Mouse (Mus musculus): Measurements from ENCODE around the gene Ninj1. TPM values are rescaled to one million over a fixed set of nuclear protein-coding genes. Genes with fewer than 3 reads are reported as not detected.

The Ninj1 gene
- polyA plus RNA-seq, 1 experiment from 2014 or later = 26.5 TPM

- Histone ChIP-seq H3K27ac (no peak overlapping the region), H3K27me3 (peaks cover 5% of the 10 kb centered on the region; the same call in 1 of the 2 replicates), H3K36me3 (0 out of 2 replicates have a peak, but pooled peaks cover 2% of the 10 kb centered on the region), H3K9ac (no peak overlapping the region), H3K9me3 (replicated peaks) (no peaks in the 10 kb centered on the region), H3K4me2 (replicated peaks) (no peak overlapping the region), H3K4me1 (peaks cover 7% of the 10 kb centered on the region; the same call in 1 of the 2 replicates), H3K4me3 (no peak overlapping the region)
- ATAC-seq (ENCODE audit: low FRiP score) = no peak
- WGBS = 92% methylated on average over 7 of the region's 7 CpGs
Observed at GRCm38 (mm10) chr13:49202556-49202955, 15.3 kb downstream of the Ninj1 start.

GRCm38 (mm10) chr13:49205381-49205998, 18.2 kb downstream of the Ninj1 start:
- WGBS = 34% methylated on average over 13 of the region's 13 CpGs
- ATAC-seq (ENCODE audit: low FRiP score) = peak; percentile 51
- H3K9ac ChIP-seq = no peak overlapping the region
- H3K4me1 ChIP-seq = peaks cover 9% of the 10 kb centered on the region
- H3K27ac ChIP-seq = no peak overlapping the region
- H3K36me3 ChIP-seq = 0 out of 2 replicates have a peak, but pooled peaks cover 2% of the 10 kb centered on the region
- H3K4me3 ChIP-seq = no peak overlapping the region
- no peak overlapping the region for H3K4me2 ChIP-seq (replicated peaks)
- H3K27me3 ChIP-seq = peaks cover 5% of the 10 kb centered on the region; the same call in 1 of the 2 replicates
- no peaks in the 10 kb centered on the region for H3K9me3 ChIP-seq (replicated peaks)

DNA sequence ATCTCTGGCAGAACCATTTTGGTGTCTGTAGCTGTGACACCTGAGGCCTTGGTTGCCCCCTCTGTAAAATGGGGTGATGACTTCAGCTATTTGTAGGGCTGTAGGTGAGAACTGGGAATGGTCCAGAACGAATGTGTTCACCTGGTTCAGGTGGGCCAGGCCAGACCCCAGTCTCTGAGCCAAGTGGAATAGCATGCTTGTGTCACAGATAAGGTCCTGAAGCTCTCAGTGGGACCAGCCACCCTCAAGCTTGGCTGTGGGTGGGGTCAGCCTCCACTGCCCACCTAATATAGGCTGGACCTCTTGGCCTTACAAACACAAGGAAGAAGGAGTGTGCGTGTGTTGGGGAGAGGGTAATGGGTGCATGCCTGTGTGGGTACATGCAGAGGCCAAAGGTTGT, 19.1 kb downstream of the Ninj1 start:
- Histone ChIP-seq H3K4me1 (peaks cover 13% of the 10 kb centered on the region), H3K9ac (no peak overlapping the region), H3K4me3 (no peak overlapping the region), H3K36me3 (0 out of 2 replicates have a peak, but pooled peaks cover 2% of the 10 kb centered on the region), H3K9me3 (replicated peaks) (no peaks in the 10 kb centered on the region), H3K27ac (no peak overlapping the region), H3K27me3 (peaks cover 5% of the 10 kb centered on the region; the same call in 1 of the 2 replicates), H3K4me2 (replicated peaks) (no peak overlapping the region)
- ATAC-seq (ENCODE audit: low FRiP score) = no peak
- 93% methylated on average over 2 of the region's 2 CpGs for WGBS

- peaks cover 28% of the 10 kb centered on the region for H3K4me1 ChIP-seq
- H3K27me3 ChIP-seq = peaks cover 11% of the 10 kb centered on the region; the same call in 1 of the 2 replicates
- WGBS = 63% methylated on average over 7 of the region's 7 CpGs
- H3K4me2 ChIP-seq (replicated peaks) = no peak overlapping the region
- no peak overlapping the region for H3K4me3 ChIP-seq
- no peak for ATAC-seq (ENCODE audit: low FRiP score)
- no peaks in the 10 kb centered on the region for H3K36me3 ChIP-seq
- H3K9me3 ChIP-seq (replicated peaks) = no peaks in the 10 kb centered on the region
- no peak overlapping the region for H3K27ac ChIP-seq
- H3K9ac ChIP-seq = no peak overlapping the region
Observed at GRCm38 (mm10) chr13:49209306-49209705, 22.0 kb downstream of the Ninj1 start.

DNA sequence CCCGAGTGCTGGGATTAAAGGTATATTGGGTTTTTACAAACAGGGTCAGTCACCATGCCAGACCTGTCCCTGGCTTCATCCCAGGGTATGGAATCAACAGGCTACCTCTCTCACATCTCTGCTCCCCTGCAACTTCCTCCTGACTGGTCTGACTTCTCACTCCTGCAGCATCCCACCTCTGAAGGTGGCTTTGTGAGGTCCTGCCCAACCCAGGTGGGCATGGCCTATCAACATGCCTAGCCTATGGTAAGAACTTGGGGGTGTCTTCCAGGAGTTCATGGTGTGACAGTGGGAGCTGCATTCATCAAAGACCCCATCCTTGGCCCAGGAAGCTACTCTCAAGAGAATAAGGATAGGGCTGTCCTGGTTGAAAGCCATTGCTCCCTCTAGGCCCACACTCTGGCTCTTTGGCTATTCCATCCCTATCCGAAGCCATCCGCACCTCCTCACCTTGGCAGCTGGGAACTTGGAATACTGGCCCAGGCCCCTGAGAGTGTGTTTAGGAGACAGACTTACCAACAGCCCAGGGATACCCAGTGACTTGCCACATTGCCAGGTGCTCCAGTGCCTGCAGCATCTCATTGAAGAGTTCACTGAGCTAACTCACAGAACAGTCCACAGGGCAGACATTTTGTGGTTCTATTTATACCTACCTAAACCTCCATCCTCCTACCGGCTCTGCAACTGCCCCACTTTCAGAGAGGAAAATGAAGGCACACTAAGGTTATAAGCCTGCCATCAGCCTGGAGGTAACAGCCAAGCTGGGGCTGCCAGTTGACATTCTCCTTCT, 25.6 kb downstream of the Ninj1 start:
- H3K27ac ChIP-seq = no peak overlapping the region

GRCm38 (mm10) chr13:49213531-49213932, 26.2 kb downstream of the Ninj1 start:
- H3K27me3 ChIP-seq = peaks cover 29% of the 10 kb centered on the region
- peaks cover 31% of the 10 kb centered on the region for H3K4me1 ChIP-seq
- H3K27ac ChIP-seq = no peak overlapping the region
- ATAC-seq (ENCODE audit: low FRiP score) = no peak
- H3K9ac ChIP-seq = no peak overlapping the region
- H3K4me2 ChIP-seq (replicated peaks) = no peak overlapping the region
- H3K36me3 ChIP-seq = no peaks in the 10 kb centered on the region
- 58% methylated on average over 4 of the region's 4 CpGs for WGBS
- H3K4me3 ChIP-seq = no peak overlapping the region
- H3K9me3 ChIP-seq (replicated peaks) = no peaks in the 10 kb centered on the region

More for the DNA sequence above, 25.6 kb downstream of the Ninj1 start:
- H3K9me3 ChIP-seq (replicated peaks) = no peaks in the 10 kb centered on the region
- no peak overlapping the region for H3K4me3 ChIP-seq
- peaks cover 31% of the 10 kb centered on the region for H3K4me1 ChIP-seq
- no peak for ATAC-seq (ENCODE audit: low FRiP score)
- H3K36me3 ChIP-seq = no peaks in the 10 kb centered on the region
- no peak overlapping the region for H3K9ac ChIP-seq
- H3K27me3 ChIP-seq = peaks cover 26% of the 10 kb centered on the region
- no peak overlapping the region for H3K4me2 ChIP-seq (replicated peaks)
- 79% methylated on average over 4 of the region's 4 CpGs for WGBS

GRCm38 (mm10) chr13:49214454-49214853, 27.2 kb downstream of the Ninj1 start:
- H3K36me3 ChIP-seq = no peaks in the 10 kb centered on the region
- no peak overlapping the region for H3K9ac ChIP-seq
- no peak overlapping the region for H3K4me3 ChIP-seq
- H3K4me1 ChIP-seq = peaks cover 28% of the 10 kb centered on the region
- peak overlapping the region; percentile 90 for H3K4me2 ChIP-seq (replicated peaks)
- H3K27ac ChIP-seq = no peak overlapping the region
- peaks cover 29% of the 10 kb centered on the region for H3K27me3 ChIP-seq
- WGBS = 80% methylated on average over 3 of the region's 3 CpGs
- H3K9me3 ChIP-seq (replicated peaks) = no peaks in the 10 kb centered on the region
- ATAC-seq (ENCODE audit: low FRiP score) = no peak

GRCm38 (mm10) chr13:49215128-49215503, 27.8 kb downstream of the Ninj1 start:
- no peak; the same call in 1 of the 2 replicates for ATAC-seq (ENCODE audit: low FRiP score)
- no peaks in the 10 kb centered on the region for H3K9me3 ChIP-seq (replicated peaks)
- H3K4me3 ChIP-seq = peak overlapping the region; percentile 71
- H3K9ac ChIP-seq = peak overlapping the region; percentile 77
- no peak overlapping the region for H3K27ac ChIP-seq
- peaks cover 28% of the 10 kb centered on the region for H3K4me1 ChIP-seq
- H3K4me2 ChIP-seq (replicated peaks) = peak overlapping the region; percentile 90
- 9% methylated on average over 5 of the region's 5 CpGs for WGBS
- peaks cover 33% of the 10 kb centered on the region for H3K27me3 ChIP-seq
- no peaks in the 10 kb centered on the region for H3K36me3 ChIP-seq

GRCm38 (mm10) chr13:49215504-49216219, 28.4 kb downstream of the Ninj1 start, which contains the start of gene Card19:
Gene Card19, minus strand, starts transcription at chr13:49216037.
- ATAC-seq (ENCODE audit: low FRiP score) = peak; percentile 82
- Histone ChIP-seq H3K9me3 (replicated peaks) (no peaks in the 10 kb centered on the region), H3K4me2 (replicated peaks) (peak within 1 kb of the TSS; percentile 90), H3K36me3 (no peaks in the 10 kb centered on the region), H3K4me3 (peak within 1 kb of the TSS; percentile 71), H3K9ac (peak within 1 kb of the TSS; percentile 77), H3K4me1 (peaks cover 28% of the 10 kb centered on the region), H3K27ac (no peak within 1 kb of the TSS), H3K27me3 (peaks cover 36% of the 10 kb centered on the region)
- WGBS = 2% methylated on average over 63 of the region's 78 CpGs

- peaks cover 36% of the 10 kb centered on the region for H3K27me3 ChIP-seq
- no peaks in the 10 kb centered on the region for H3K9me3 ChIP-seq (replicated peaks)
- H3K9ac ChIP-seq = no peak overlapping the region
- peak overlapping the region; percentile 90 for H3K4me2 ChIP-seq (replicated peaks)
- H3K4me3 ChIP-seq = peak overlapping the region; percentile 71
- H3K36me3 ChIP-seq = no peaks in the 10 kb centered on the region
- 2% methylated on average over 17 of the region's 17 CpGs for WGBS
- H3K27ac ChIP-seq = no peak overlapping the region
- H3K4me1 ChIP-seq = peaks cover 25% of the 10 kb centered on the region
- no peak; the same call in 1 of the 2 replicates for ATAC-seq (ENCODE audit: low FRiP score)
Observed at GRCm38 (mm10) chr13:49216220-49216552, 28.9 kb downstream of the Ninj1 start.

DNA sequence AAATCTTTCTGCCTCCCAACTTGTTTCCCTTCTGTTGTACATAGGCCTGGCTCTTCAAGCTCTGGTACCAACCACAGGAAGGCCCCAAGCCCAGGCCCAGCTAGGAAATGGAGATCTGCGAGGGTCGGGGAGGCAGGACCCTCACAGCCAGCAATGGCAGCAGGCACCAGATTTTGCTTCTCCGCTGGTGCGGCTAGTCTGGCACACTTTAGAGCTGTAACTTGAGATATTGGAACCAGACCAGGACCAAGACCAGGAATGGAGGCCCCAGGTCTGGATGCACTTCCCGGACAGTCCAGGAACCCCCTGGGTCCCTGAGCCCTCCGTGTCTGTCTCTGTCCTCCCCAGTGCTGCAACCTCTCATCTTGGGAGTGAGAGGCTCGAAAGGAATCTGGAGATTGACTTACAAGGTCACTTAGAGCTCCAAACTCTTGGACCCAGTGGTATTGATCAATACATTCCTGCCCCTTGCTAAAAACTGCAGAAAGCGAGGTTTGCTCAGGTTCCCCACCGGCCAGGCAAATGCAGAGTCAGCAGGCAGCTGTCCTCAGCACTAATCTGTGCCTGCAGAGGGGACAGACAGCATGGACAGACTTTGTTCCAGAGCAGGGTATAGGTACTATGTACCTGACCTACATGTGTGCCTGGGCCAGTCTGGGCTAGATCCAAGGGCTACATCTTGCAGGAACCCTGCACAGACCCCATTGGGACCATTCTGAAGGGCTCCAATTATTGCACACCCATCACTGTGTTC, 29.7 kb downstream of the Ninj1 start:
- Histone ChIP-seq H3K27ac (no peak overlapping the region), H3K36me3 (no peaks in the 10 kb centered on the region), H3K4me2 (replicated peaks) (peak overlapping the region; percentile 90; the same call in 1 of the 2 replicates), H3K9me3 (replicated peaks) (no peaks in the 10 kb centered on the region), H3K9ac (no peak overlapping the region), H3K4me3 (no peak overlapping the region), H3K4me1 (peaks cover 17% of the 10 kb centered on the region; the same call in 1 of the 2 replicates), H3K27me3 (peaks cover 36% of the 10 kb centered on the region)
- WGBS = 50% methylated on average over 9 of the region's 9 CpGs
- ATAC-seq (ENCODE audit: low FRiP score) = no peak

Measured in hindbrain, embryonic 12.5 days (tissue).